Mouse (Mus musculus): ENCODE results near the gene Nmt1. TPM values are rescaled to one million over a fixed set of nuclear protein-coding genes. Genes with fewer than 3 reads are reported as not detected.

Nmt1 gene
- polyA plus RNA-seq, 1 experiment from 2014 or later = 36.7 TPM

Small RNAs within 50 kb of the gene (microRNA-seq; reads per million reads assigned to microRNA genes)
- gene Mir6931 = not detected

Other genes with a start within 250 kb of the Nmt1 start
- gene Gjc1, start 208.5 kb upstream of the Nmt1 start, polyA plus RNA-seq (2015; fragmentation: Nextera tagmentation; extraction: Ambion mirVana) = 1.4 and 1.6 TPM in 2 replicates
- not detected in 2 replicates for gene Higd1b, start 192.3 kb upstream of the Nmt1 start, polyA plus RNA-seq (2015; fragmentation: Nextera tagmentation; extraction: Ambion mirVana)
- gene Eftud2, start 147.2 kb upstream of the Nmt1 start, polyA plus RNA-seq (2015; fragmentation: Nextera tagmentation; extraction: Ambion mirVana) = 106 and 113 TPM in 2 replicates
- 1.0 and 1.1 TPM in 2 replicates for gene Ccdc103, start 147.0 kb upstream of the Nmt1 start, polyA plus RNA-seq (2015; fragmentation: Nextera tagmentation; extraction: Ambion mirVana)
- gene Fam187a, start 143.0 kb upstream of the Nmt1 start, polyA plus RNA-seq (2015; fragmentation: Nextera tagmentation; extraction: Ambion mirVana) = 0.07 TPM in 1 of 2 replicates, not detected in the other
- gene Gfap, start 127.3 kb upstream of the Nmt1 start, polyA plus RNA-seq (2015; fragmentation: Nextera tagmentation; extraction: Ambion mirVana) = 8.5 and 9.4 TPM in 2 replicates
- gene Kif18b, start 103.1 kb upstream of the Nmt1 start, polyA plus RNA-seq (2015; fragmentation: Nextera tagmentation; extraction: Ambion mirVana) = 10.3 and 11.6 TPM in 2 replicates
- gene C1ql1, start 81.5 kb upstream of the Nmt1 start, polyA plus RNA-seq (2015; fragmentation: Nextera tagmentation; extraction: Ambion mirVana) = 0.08 TPM in 2 replicates
- gene Dcakd, start 143 bp downstream of the Nmt1 start, polyA plus RNA-seq (2015; fragmentation: Nextera tagmentation; extraction: Ambion mirVana) = 28.7 and 30.0 TPM in 2 replicates
- gene Plcd3, start 73.5 kb downstream of the Nmt1 start, polyA plus RNA-seq (2015; fragmentation: Nextera tagmentation; extraction: Ambion mirVana) = 0.31 and 0.45 TPM in 2 replicates
- 60.6 and 60.9 TPM in 2 replicates for gene Acbd4, start 73.5 kb downstream of the Nmt1 start, polyA plus RNA-seq (2015; fragmentation: Nextera tagmentation; extraction: Ambion mirVana)
- 1.8 and 1.9 TPM in 2 replicates for gene Hexim1, start 88.0 kb downstream of the Nmt1 start, polyA plus RNA-seq (2015; fragmentation: Nextera tagmentation; extraction: Ambion mirVana)
- gene Hexim2, start 104.2 kb downstream of the Nmt1 start, polyA plus RNA-seq (2015; fragmentation: Nextera tagmentation; extraction: Ambion mirVana) = 4.2 and 4.7 TPM in 2 replicates
- gene Fmnl1, start 142.9 kb downstream of the Nmt1 start, polyA plus RNA-seq (2015; fragmentation: Nextera tagmentation; extraction: Ambion mirVana) = 5.7 and 6.2 TPM in 2 replicates
- gene 1700023F06Rik, start 180.4 kb downstream of the Nmt1 start, polyA plus RNA-seq (2015; fragmentation: Nextera tagmentation; extraction: Ambion mirVana) = 0.08 TPM in 1 of 2 replicates, not detected in the other
- gene Spata32, start 190.2 kb downstream of the Nmt1 start, polyA plus RNA-seq (2015; fragmentation: Nextera tagmentation; extraction: Ambion mirVana) = not detected in 2 replicates
- 0.47 and 0.77 TPM in 2 replicates for gene Map3k14, start 239.3 kb downstream of the Nmt1 start, polyA plus RNA-seq (2015; fragmentation: Nextera tagmentation; extraction: Ambion mirVana)

All from liver, embryonic 15.5 days (tissue).